Mouse (Mus musculus) layer of hippocampus, adult 6 months (tissue): Measurements from ENCODE around the gene Ppp2r1a. TPM values are rescaled to one million over a fixed set of nuclear protein-coding genes. Genes with fewer than 3 reads are reported as not detected.

Experiments used
- long read RNA-seq, 2 experiments: library from polyadenylated mRNA; unstranded; transcript quantifications; one replicate each; pipeline ENCODE4 v2.0.0; 2019 to 2020
- polyA plus RNA-seq: library from polyadenylated mRNA; unstranded; fragments of <200 nt; fragmentation: Nextera tagmentation; gene quantifications from 2 replicates; pipeline ENCODE4 v1.2.3, GENCODE M21; 2021

Gene Ppp2r1a
- 853 and 927 TPM in 2 replicates for polyA plus RNA-seq
- long read RNA-seq, experiment 1, transcript Ppp2r1a-201 (15 exons, 2,410 nt), result major isoform, 1,254 of 1,620 reads
- long read RNA-seq, experiment 1, partial matches to known transcripts, result 330 of 1,620 reads
- long read RNA-seq, experiment 1, other reads (novel, unspliced or antisense), result 36 of 1,620 reads
- long read RNA-seq, experiment 2, transcript Ppp2r1a-201 (15 exons, 2,410 nt), result major isoform, 3,405 of 6,128 reads
- long read RNA-seq, experiment 2, partial matches to known transcripts, result 2,649 of 6,128 reads
- long read RNA-seq, experiment 2, other reads (novel, unspliced or antisense), result 74 of 6,128 reads

GRCm38 (mm10) chr17:20944985-20945891 lies at the start of gene Ppp2r1a:
Ppp2r1a (plus strand) TSS chr17:20945311.

GRCm38 (mm10) chr17:20904991-20905390 lies 40.1 kb upstream of the Ppp2r1a start, which contains the start of gene Vmn1r231:
Vmn1r231 (minus strand) TSS chr17:20905091.

GRCm38 (mm10) chr17:20919614-20920013 lies 25.5 kb upstream of the Ppp2r1a start, which contains the start of gene Vmn1r232:
Vmn1r232 (minus strand) TSS chr17:20919714.

GRCm38 (mm10) chr17:20996364-20996763 lies 51.3 kb downstream of the Ppp2r1a start, which contains the start of gene Vmn1r233:
Vmn1r233 (minus strand) TSS chr17:20996464.

GRCm38 (mm10) chr17:21008382-21009331 lies 63.5 kb downstream of the Ppp2r1a start, which contains the start of gene Zfp160:
Zfp160 (plus strand) TSS chr17:21008903.

Other genes with a start within 250 kb of the Ppp2r1a start
- gene Vmn1r227, start 215.5 kb upstream of the Ppp2r1a start, polyA plus RNA-seq, result not detected in 2 replicates
- gene Vmn1r228, start 159.2 kb upstream of the Ppp2r1a start, polyA plus RNA-seq, result not detected in 2 replicates
- not detected in 2 replicates for gene Vmn1r229, start 133.8 kb upstream of the Ppp2r1a start, polyA plus RNA-seq
- not detected in 2 replicates for gene Vmn1r230, start 104.9 kb upstream of the Ppp2r1a start, polyA plus RNA-seq
- gene Vmn1r231, start 40.2 kb upstream of the Ppp2r1a start, polyA plus RNA-seq, result not detected in 2 replicates
- gene Vmn1r232, start 25.6 kb upstream of the Ppp2r1a start, polyA plus RNA-seq, result not detected in 2 replicates
- gene Vmn1r233, start 51.2 kb downstream of the Ppp2r1a start, polyA plus RNA-seq, result not detected in 2 replicates
- gene Zfp160, start 63.6 kb downstream of the Ppp2r1a start, polyA plus RNA-seq, result 8.7 and 14.7 TPM in 2 replicates